Mouse (Mus musculus) heart, postnatal 0 days (tissue): ENCODE results near the gene Syndig1.

Experiments
- CTCF ChIP-seq: IDR thresholded peaks from 2 replicates; pipeline ENCODE4 v1.5.1; 2016; ENCODE audit warnings: antibody characterized with exemption, control low read depth, low read depth
- EP300 ChIP-seq: IDR thresholded peaks from 2 replicates; pipeline ENCODE4 v1.6.1; 2016; ENCODE audit warnings: antibody characterized with exemption, low read depth

- TF ChIP-seq CTCF, result no peak
- no peak for TF ChIP-seq EP300
Observed at GRCm38 (mm10) chr2:149877954-149878353, 48.9 kb downstream of the Syndig1 start.
